9 mouse cellular contexts compared by ENCODE assay signal in the genomic region with DNA sequence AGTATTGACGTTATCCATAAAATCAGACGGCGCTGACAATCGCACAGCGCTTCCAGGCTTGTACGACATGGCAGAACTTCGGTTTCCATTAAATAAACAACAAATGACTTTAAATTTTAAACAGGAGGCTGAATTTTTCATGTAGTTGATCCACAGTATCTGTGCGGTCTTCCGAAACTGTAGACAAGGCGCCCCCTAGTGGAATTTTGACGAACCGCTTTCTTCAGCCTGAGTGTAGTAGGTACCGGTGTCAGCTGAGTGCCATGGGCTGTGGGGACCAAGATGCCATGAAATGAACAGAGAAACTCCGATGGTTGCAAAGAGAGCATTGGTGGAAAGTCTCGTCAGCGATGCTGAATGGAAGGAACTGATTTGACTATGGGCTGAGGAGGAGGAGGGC. TPM values are rescaled to one million over a fixed set of nuclear protein-coding genes. Genes with fewer than 3 reads are reported as not detected.
A peak's percentile ranks its signal among the peaks of the same experiment; 100 is the strongest.
DNase-seq lines count a peak whose midpoint lies in the region; ATAC-seq and TF ChIP-seq lines count a peak whose summit lies in the region.
"Had no signal": no experiment of that assay in that cellular context is flagged by ENCODE, and none has a peak within 500 bp of the region (broad histone marks: within the 10 kb centered on the region; RNA-seq: fewer than 3 reads in every experiment).

No protein-coding gene starts in this region.

- no peaks in the 10 kb centered on the region for H3K4me1 ChIP-seq in forebrain, postnatal 0 days (ENCODE audit: insufficient read depth)
- no peaks in the 10 kb centered on the region; the same call in 1 of the 2 replicates for H3K4me1 ChIP-seq in forebrain, embryonic 12.5 days

- peak; percentile 77 for DNase-seq in forebrain, postnatal 0 days
- DNase-seq in urinary bladder, postnatal 25 days (ENCODE audit: low spot score) = peak; percentile 24
- no peak for DNase-seq in urinary bladder, postnatal 10 days (ENCODE audit: low spot score)
- peak; percentile 33 to 63 for DNase-seq in frontal cortex, postnatal 10 days (ENCODE audit: low spot score in 2 of 2)
- peak; percentile 36 to 40 for DNase-seq in layer of hippocampus, postnatal 36 days
- DNase-seq in naive thymus-derived CD4-positive, alpha-beta T cell, adult 2 months (ENCODE audit: low read depth) = peak; percentile 56
- DNase-seq in thymus, postnatal 25 days = peak; percentile 52

- no peak overlapping the region for H3K9ac ChIP-seq in forebrain, postnatal 0 days
- H3K9ac ChIP-seq in forebrain, embryonic 12.5 days = no peak overlapping the region
- H3K9ac ChIP-seq: limb, embryonic 12.5 days had no signal

- no peak overlapping the region for H3K27ac ChIP-seq in forebrain, postnatal 0 days (ENCODE audit: low read depth, low read length)
- no peak overlapping the region for H3K27ac ChIP-seq in forebrain, embryonic 12.5 days
- H3K27ac ChIP-seq: limb, embryonic 12.5 days had no signal

- ATAC-seq in forebrain, postnatal 0 days = peak; percentile 71
- ATAC-seq in forebrain, embryonic 12.5 days (ENCODE audit: low FRiP score) = no peak

- 63% methylated on average over 16 of the region's 16 CpGs for WGBS in forebrain, postnatal 0 days
- 67% methylated on average over 16 of the region's 16 CpGs for WGBS in forebrain, embryonic 12.5 days

- TF ChIP-seq CTCF in forebrain, postnatal 0 days (IDR thresholded peaks at IDR 0.05; ENCODE audit: low read depth) = peak; percentile 70

- no peaks in the 10 kb centered on the region for H3K36me3 ChIP-seq in forebrain, postnatal 0 days (ENCODE audit: insufficient read depth)
- H3K36me3 ChIP-seq in forebrain, embryonic 12.5 days (replicated peaks) = no peaks in the 10 kb centered on the region
- H3K36me3 ChIP-seq: limb, embryonic 12.5 days had no signal

- H3K27me3 ChIP-seq in forebrain, postnatal 0 days (ENCODE audit: insufficient read depth, low read length) = no peaks in the 10 kb centered on the region
- H3K27me3 ChIP-seq in forebrain, embryonic 12.5 days = 0 out of 2 replicates have a peak, but pooled peaks cover 4% of the 10 kb centered on the region
- H3K27me3 ChIP-seq: limb, embryonic 12.5 days had no signal

- H3K4me3 ChIP-seq in forebrain, postnatal 0 days (ENCODE audit: low read depth, low read length) = no peak overlapping the region
- H3K4me3 ChIP-seq in forebrain, embryonic 12.5 days (replicated peaks) = no peak overlapping the region
- H3K4me3 ChIP-seq: limb, embryonic 12.5 days had no signal

- no peaks in the 10 kb centered on the region for H3K9me3 ChIP-seq in forebrain, postnatal 0 days (ENCODE audit: low read length)
- no peaks in the 10 kb centered on the region for H3K9me3 ChIP-seq in forebrain, embryonic 12.5 days

- no peak overlapping the region for H3K4me2 ChIP-seq in forebrain, postnatal 0 days (ENCODE audit: low read depth)
- no peak overlapping the region for H3K4me2 ChIP-seq in forebrain, embryonic 12.5 days
- H3K4me2 ChIP-seq: limb, embryonic 12.5 days had no signal

RNA-seq across cellular contexts. Expression of a gene that starts 17.8 kb away (rescaled TPM):
- total RNA-seq in forebrain, postnatal 0 days (2014; rRNA removed) = 3.4 and 3.9 TPM in 2 replicates
- 1.4 and 2.1 TPM in 2 replicates for polyA plus RNA-seq in forebrain, postnatal 0 days (2015; fragmentation: Nextera tagmentation; extraction: Ambion mirVana)
- 5.2 and 6.0 TPM in 2 replicates for polyA plus RNA-seq in forebrain, embryonic 12.5 days (2016; fragmentation: Nextera tagmentation; extraction: Ambion mirVana)
- 1 to 10 TPM; 3.8 to 4.2 TPM for total RNA-seq in layer of hippocampus, postnatal 36 days (2021)
